Mouse (Mus musculus): ENCODE results near the gene Neo1.

GRCm38 (mm10) chr9:58891840-58892640 is 144.2 kb downstream of the Neo1 start:
- TF ChIP-seq GATA1 (IDR thresholded peaks at IDR 0.05; ENCODE audit: borderline replicate concordance, low read length), result no peak
- TF ChIP-seq CTCF (IDR thresholded peaks at IDR 0.05; ENCODE audit: low read depth, low read length), result no peak
